Mouse (Mus musculus): Measurements from ENCODE around the gene Cct8l1. TPM values are rescaled to one million over a fixed set of nuclear protein-coding genes. Genes with fewer than 3 reads are reported as not detected.
A peak's percentile ranks its signal among the peaks of the same experiment; 100 is the strongest.

Gene Cct8l1
- polyA plus RNA-seq, 1 experiment from 2014 or later, result not detected

DNA sequence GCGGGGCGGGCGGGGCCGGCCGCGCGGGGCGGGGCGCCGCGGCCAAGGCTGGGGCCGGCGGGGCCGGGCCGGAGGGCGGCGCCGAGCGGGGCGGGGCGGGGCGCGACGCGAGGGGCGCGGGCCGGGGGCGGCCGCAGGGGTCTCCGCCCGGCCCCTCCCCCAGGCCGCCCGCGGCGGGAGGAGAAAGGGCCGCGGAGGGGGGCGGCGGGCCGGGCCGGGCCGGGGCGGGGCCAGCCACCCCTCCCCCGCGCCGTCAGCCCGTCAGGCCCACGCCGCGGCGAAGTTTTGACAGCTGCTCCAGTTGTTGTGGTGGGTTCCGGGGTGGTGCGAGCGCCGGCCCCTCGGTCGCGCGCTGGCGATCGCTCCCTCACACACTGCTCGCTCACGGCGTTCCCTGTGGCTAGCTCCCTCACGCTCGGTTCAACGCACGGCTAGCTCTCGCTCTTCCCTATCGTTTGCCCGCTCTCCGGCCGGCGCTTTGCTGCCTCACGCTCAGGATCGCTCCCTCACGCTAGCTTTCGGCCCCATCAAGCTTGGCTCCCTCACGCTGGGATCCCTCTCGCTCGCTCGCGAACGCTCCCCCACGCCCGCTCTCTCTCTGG lies 16.9 kb upstream of the Cct8l1 start:
- WGBS (ENCODE audit: insufficient replicate concordance), result under 1% methylated on average over 40 of the region's 87 CpGs
- Histone ChIP-seq H3K27ac (ENCODE audit: low read depth, low read length) (peak overlapping the region; percentile 100), H3K4me3 (ENCODE audit: low read depth, low read length) (peak overlapping the region; percentile 97), H3K9me3 (replicated peaks; ENCODE audit: control insufficient read depth, low read length) (no peaks in the 10 kb centered on the region), H3K4me2 (peak overlapping the region; percentile 83), H3K4me1 (ENCODE audit: control insufficient read depth, insufficient read depth, low read length) (peaks cover 10% of the 10 kb centered on the region; the same call in 1 of the 2 replicates), H3K9ac (ENCODE audit: low read depth, low read length) (peak overlapping the region; percentile 98), H3K27me3 (ENCODE audit: control insufficient read depth, insufficient read depth, low read length) (no peaks in the 10 kb centered on the region), H3K36me3 (ENCODE audit: control insufficient read depth, insufficient read depth, low read length) (no peaks in the 10 kb centered on the region)
- ATAC-seq (replicated peaks; ENCODE audit: insufficient number of reproducible peaks, low FRiP score, low TSS enrichment), result peak; percentile 83

DNA sequence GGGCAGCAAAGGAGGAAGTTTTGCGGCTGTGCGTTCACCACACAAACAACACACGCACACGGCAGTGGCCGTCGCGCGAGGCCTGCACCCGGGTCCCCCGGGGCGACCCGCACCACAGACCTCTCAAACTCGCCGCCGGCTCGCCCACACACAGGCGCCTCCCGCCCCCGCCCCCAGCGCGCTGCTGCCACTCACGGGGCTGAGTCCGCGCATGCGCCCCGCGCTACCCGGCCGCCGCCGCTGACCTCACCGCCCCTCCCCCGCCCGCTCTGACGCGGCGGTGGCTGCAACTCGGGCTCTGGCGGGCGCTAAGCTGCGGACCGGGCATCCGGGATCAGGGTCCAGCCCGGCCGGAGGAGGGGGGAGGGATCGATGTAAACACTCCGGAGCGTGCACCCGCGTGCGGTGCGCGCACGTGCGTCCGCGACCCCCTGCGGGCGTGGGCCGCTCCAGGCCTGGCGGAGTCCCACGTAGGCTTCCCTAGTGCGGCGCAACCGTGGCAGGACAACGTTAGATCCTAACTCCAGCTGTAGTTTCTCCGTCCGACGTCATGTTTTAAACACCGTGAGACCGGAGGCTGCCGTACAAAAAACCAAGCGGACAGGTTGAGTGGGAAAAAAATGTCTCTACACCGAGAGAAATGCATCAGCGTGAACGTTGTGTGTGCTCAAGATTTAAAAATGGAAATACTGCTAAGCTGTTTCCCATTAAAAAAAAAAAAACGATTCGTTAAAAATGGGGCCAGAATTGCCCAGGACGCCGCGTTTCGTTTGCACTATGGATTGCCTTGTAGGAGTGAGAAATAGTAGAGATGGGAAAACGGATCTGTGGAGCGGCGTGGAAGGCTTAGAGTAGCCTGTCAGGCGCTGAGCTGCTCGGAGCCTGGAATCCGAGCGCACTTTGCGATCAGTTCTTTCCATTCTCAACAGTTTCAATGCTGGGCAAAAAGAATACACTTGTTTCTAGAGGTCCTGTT lies 16.2 kb upstream of the Cct8l1 start:
- peak overlapping the region; percentile 83 for H3K4me2 ChIP-seq

DNA sequence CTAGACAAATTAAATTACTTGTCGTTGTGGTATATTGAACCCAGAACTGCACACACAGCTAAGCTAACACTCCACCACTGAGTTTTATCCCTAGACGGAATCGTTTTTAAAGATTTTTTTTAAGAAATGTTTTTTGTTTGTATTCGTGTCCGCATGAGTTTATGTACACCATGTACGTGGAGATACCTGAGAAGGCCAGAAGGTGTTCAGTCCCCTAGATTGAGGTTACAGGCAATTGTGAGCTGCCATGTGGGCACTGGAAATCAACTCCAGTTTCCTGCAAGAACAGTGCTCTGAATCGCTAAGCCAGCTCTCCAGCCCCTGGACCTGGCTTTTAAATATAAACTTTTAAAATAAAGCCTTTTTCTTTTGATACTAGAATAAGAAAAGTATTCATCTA lies 15.2 kb upstream of the Cct8l1 start:
- no peak for ATAC-seq (replicated peaks; ENCODE audit: insufficient number of reproducible peaks, low FRiP score, low TSS enrichment)
- 68% methylated on average over 7 of the region's 7 CpGs for WGBS (ENCODE audit: insufficient replicate concordance)
- peaks cover 10% of the 10 kb centered on the region; the same call in 1 of the 2 replicates for H3K4me1 ChIP-seq (ENCODE audit: control insufficient read depth, insufficient read depth, low read length)
- H3K4me3 ChIP-seq (ENCODE audit: low read depth, low read length), result peak overlapping the region; percentile 97; the same call in 1 of the 2 replicates
- H3K9me3 ChIP-seq (replicated peaks; ENCODE audit: control insufficient read depth, low read length), result no peaks in the 10 kb centered on the region
- H3K9ac ChIP-seq (ENCODE audit: low read depth, low read length), result no peak overlapping the region
- H3K27ac ChIP-seq (ENCODE audit: low read depth, low read length), result no peak overlapping the region
- H3K4me2 ChIP-seq, result peak overlapping the region; percentile 83
- H3K27me3 ChIP-seq (ENCODE audit: control insufficient read depth, insufficient read depth, low read length), result no peaks in the 10 kb centered on the region
- H3K36me3 ChIP-seq (ENCODE audit: control insufficient read depth, insufficient read depth, low read length), result no peaks in the 10 kb centered on the region

More for the DNA sequence above, 16.2 kb upstream of the Cct8l1 start:
- H3K27me3 ChIP-seq (ENCODE audit: control insufficient read depth, insufficient read depth, low read length), result no peaks in the 10 kb centered on the region
- WGBS (ENCODE audit: insufficient replicate concordance), result under 1% methylated on average over 82 of the region's 90 CpGs
- no peaks in the 10 kb centered on the region for H3K36me3 ChIP-seq (ENCODE audit: control insufficient read depth, insufficient read depth, low read length)
- H3K9me3 ChIP-seq (replicated peaks; ENCODE audit: control insufficient read depth, low read length), result no peaks in the 10 kb centered on the region
- peaks cover 10% of the 10 kb centered on the region; the same call in 1 of the 2 replicates for H3K4me1 ChIP-seq (ENCODE audit: control insufficient read depth, insufficient read depth, low read length)
- H3K27ac ChIP-seq (ENCODE audit: low read depth, low read length), result peak overlapping the region; percentile 100
- peak; percentile 85 for ATAC-seq (replicated peaks; ENCODE audit: insufficient number of reproducible peaks, low FRiP score, low TSS enrichment)
- peak overlapping the region; percentile 90 for H3K9ac ChIP-seq (ENCODE audit: low read depth, low read length)
- H3K4me3 ChIP-seq (ENCODE audit: low read depth, low read length), result peak overlapping the region; percentile 97

DNA sequence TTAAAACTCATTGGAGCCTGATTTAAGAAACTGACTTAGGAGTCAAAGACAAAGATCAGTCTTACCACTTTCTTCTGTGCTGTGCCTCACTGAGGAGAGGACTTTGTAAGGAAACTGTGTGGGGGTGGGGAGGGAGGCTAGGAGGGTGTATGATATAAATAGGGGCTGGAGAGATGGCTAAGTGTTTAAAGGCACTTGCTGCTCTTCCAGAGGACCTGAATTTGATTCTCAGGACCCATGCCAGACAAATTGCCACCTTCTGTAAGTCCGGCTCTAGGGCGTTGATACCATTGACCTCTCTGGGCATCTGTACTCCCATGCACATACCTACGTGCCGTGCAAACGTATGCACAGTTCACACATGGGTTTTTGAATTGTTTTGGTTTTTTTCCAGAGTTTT lies 9.8 kb upstream of the Cct8l1 start:
- Histone ChIP-seq H3K4me1 (ENCODE audit: control insufficient read depth, insufficient read depth, low read length) (no peaks in the 10 kb centered on the region), H3K9me3 (replicated peaks; ENCODE audit: control insufficient read depth, low read length) (no peaks in the 10 kb centered on the region), H3K4me2 (no peak overlapping the region), H3K27me3 (ENCODE audit: control insufficient read depth, insufficient read depth, low read length) (no peaks in the 10 kb centered on the region), H3K4me3 (ENCODE audit: low read depth, low read length) (no peak overlapping the region), H3K27ac (ENCODE audit: low read depth, low read length) (no peak overlapping the region), H3K36me3 (ENCODE audit: control insufficient read depth, insufficient read depth, low read length) (no peaks in the 10 kb centered on the region), H3K9ac (ENCODE audit: low read depth, low read length) (no peak overlapping the region)
- 83% methylated on average over 5 of the region's 5 CpGs for WGBS (ENCODE audit: insufficient replicate concordance)
- no peak for ATAC-seq (replicated peaks; ENCODE audit: insufficient number of reproducible peaks, low FRiP score, low TSS enrichment)

DNA sequence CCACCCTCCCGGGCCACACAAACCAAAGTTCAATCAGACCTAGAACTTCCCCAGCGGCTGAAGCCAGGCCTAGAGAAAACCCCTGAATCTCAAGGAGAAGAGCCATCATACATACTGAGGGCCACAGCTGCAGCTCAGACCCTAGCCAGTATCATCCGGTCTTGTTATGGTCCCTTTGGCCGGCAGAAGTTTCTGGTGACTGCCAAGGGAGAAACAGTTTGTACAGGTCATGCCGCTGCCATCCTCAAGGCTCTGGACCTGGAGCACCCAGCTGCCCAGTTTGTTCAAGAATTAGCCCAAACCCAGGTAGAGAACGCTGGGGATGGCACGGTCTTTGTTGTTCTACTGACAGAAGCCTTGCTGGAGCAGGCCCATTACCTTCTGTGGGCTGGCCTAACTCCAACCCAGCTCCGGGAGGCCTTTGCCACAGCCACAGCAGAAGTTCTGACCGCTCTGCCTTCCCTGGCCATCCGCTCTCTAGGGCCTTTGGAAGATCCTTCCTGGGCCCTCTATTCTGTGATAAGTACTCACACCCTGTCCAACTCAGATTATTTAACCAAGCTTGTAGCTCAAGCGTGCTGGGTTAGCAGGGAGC lies 531 bp downstream of the Cct8l1 start:
- Histone ChIP-seq H3K27ac (ENCODE audit: low read depth, low read length) (no peak overlapping the region), H3K9ac (ENCODE audit: low read depth, low read length) (no peak overlapping the region), H3K4me3 (ENCODE audit: low read depth, low read length) (no peak overlapping the region), H3K36me3 (ENCODE audit: control insufficient read depth, insufficient read depth, low read length) (no peaks in the 10 kb centered on the region), H3K4me1 (ENCODE audit: control insufficient read depth, insufficient read depth, low read length) (no peaks in the 10 kb centered on the region), H3K4me2 (no peak overlapping the region), H3K27me3 (ENCODE audit: control insufficient read depth, insufficient read depth, low read length) (no peaks in the 10 kb centered on the region), H3K9me3 (replicated peaks; ENCODE audit: control insufficient read depth, low read length) (no peaks in the 10 kb centered on the region)
- WGBS (ENCODE audit: insufficient replicate concordance), result 87% methylated on average over 11 of the region's 11 CpGs
- ATAC-seq (replicated peaks; ENCODE audit: insufficient number of reproducible peaks, low FRiP score, low TSS enrichment), result no peak

DNA sequence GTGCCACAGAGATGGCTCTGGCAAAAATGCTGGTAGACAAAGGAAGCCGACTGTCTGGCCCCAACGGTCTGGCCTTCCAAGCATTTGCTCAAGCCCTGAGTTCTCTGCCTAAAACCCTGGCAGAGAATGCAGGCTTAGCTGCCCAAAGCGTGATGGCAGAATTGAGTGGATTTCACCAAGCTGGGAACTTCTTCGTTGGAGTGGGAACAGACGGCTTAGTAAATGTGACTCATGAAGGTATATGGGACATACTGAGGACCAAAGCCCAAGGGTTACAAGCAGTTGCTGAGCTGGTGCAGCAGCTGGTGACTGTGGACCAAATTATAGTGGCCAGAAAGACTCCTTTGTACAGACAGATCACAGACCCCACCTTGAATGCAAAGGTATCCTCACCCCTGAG lies 1.7 kb downstream of the Cct8l1 start:
- H3K36me3 ChIP-seq (ENCODE audit: control insufficient read depth, insufficient read depth, low read length), result no peaks in the 10 kb centered on the region

DNA sequence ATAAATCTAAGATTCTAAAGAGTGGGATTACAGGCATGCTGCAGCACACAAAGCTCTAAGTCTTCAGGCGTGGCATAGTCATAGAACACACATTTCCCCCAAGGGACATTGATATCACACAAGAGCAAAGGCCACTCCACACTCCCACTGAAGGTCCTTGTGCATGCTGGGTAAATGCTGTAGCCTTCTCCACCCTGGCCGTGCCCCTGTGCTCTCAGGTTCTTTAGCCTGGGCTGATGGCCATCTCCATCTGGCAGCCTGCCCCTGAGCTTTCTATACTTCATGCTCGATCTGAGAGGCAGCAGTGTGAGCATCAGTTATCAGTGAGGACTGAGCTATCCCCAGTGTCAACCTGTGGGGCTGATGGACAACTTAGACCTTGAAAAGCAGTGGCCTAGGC lies 4.0 kb downstream of the Cct8l1 start:
- Histone ChIP-seq H3K4me3 (ENCODE audit: low read depth, low read length) (no peak overlapping the region), H3K36me3 (ENCODE audit: control insufficient read depth, insufficient read depth, low read length) (no peaks in the 10 kb centered on the region), H3K9me3 (replicated peaks; ENCODE audit: control insufficient read depth, low read length) (no peaks in the 10 kb centered on the region), H3K4me2 (no peak overlapping the region), H3K27me3 (ENCODE audit: control insufficient read depth, insufficient read depth, low read length) (no peaks in the 10 kb centered on the region), H3K4me1 (ENCODE audit: control insufficient read depth, insufficient read depth, low read length) (no peaks in the 10 kb centered on the region), H3K27ac (ENCODE audit: low read depth, low read length) (no peak overlapping the region), H3K9ac (ENCODE audit: low read depth, low read length) (no peak overlapping the region)
- 72% methylated on average over 3 of the region's 3 CpGs for WGBS (ENCODE audit: insufficient replicate concordance)
- no peak for ATAC-seq (replicated peaks; ENCODE audit: insufficient number of reproducible peaks, low FRiP score, low TSS enrichment)

More for the DNA sequence above, 1.7 kb downstream of the Cct8l1 start:
- Histone ChIP-seq H3K4me3 (ENCODE audit: low read depth, low read length) (no peak overlapping the region), H3K4me1 (ENCODE audit: control insufficient read depth, insufficient read depth, low read length) (no peaks in the 10 kb centered on the region), H3K9ac (ENCODE audit: low read depth, low read length) (no peak overlapping the region), H3K9me3 (replicated peaks; ENCODE audit: control insufficient read depth, low read length) (no peaks in the 10 kb centered on the region), H3K27ac (ENCODE audit: low read depth, low read length) (no peak overlapping the region), H3K27me3 (ENCODE audit: control insufficient read depth, insufficient read depth, low read length) (no peaks in the 10 kb centered on the region), H3K4me2 (no peak overlapping the region)
- ATAC-seq (replicated peaks; ENCODE audit: insufficient number of reproducible peaks, low FRiP score, low TSS enrichment), result no peak
- 73% methylated on average over 5 of the region's 5 CpGs for WGBS (ENCODE audit: insufficient replicate concordance)

- no peak overlapping the region for H3K4me2 ChIP-seq
- no peaks in the 10 kb centered on the region for H3K27me3 ChIP-seq (ENCODE audit: control insufficient read depth, insufficient read depth, low read length)
- ATAC-seq (replicated peaks; ENCODE audit: insufficient number of reproducible peaks, low FRiP score, low TSS enrichment), result no peak
- H3K9ac ChIP-seq (ENCODE audit: low read depth, low read length), result no peak overlapping the region
- WGBS (ENCODE audit: insufficient replicate concordance), result 75% methylated on average over 5 of the region's 5 CpGs
- H3K4me3 ChIP-seq (ENCODE audit: low read depth, low read length), result no peak overlapping the region
- no peaks in the 10 kb centered on the region for H3K36me3 ChIP-seq (ENCODE audit: control insufficient read depth, insufficient read depth, low read length)
- no peak overlapping the region for H3K27ac ChIP-seq (ENCODE audit: low read depth, low read length)
- H3K9me3 ChIP-seq (replicated peaks; ENCODE audit: control insufficient read depth, low read length), result no peaks in the 10 kb centered on the region
- H3K4me1 ChIP-seq (ENCODE audit: control insufficient read depth, insufficient read depth, low read length), result no peaks in the 10 kb centered on the region
Observed at GRCm38 (mm10) chr5:25521461-25521860, 5.6 kb downstream of the Cct8l1 start.
